10 mouse cellular contexts compared by ENCODE assay signal in genomic region chr2:156447413-156448295, GRCm38 (mm10). TPM values are rescaled to one million over a fixed set of nuclear protein-coding genes. Genes with fewer than 3 reads are reported as not detected.
DNase-seq lines count a peak whose midpoint lies in the region; ATAC-seq and TF ChIP-seq lines count a peak whose summit lies in the region.
"Had no signal": no experiment of that assay in that cellular context is flagged by ENCODE, and none has a peak within 500 bp of the region (broad histone marks: within the 10 kb centered on the region; RNA-seq: fewer than 3 reads in every experiment).

No protein-coding gene starts in this region.

- DNase-seq in ZHBTc4 (ENCODE audit: low read depth, low spot score), result peak; percentile 72
- peak; percentile 39 for DNase-seq in embryo, embryonic 9.5 days (ENCODE audit: extremely low spot score)
- DNase-seq in kidney, postnatal 0 days (ENCODE audit: low spot score), result no peak
- peak; percentile 84 for DNase-seq in lung, postnatal 25 days (ENCODE audit: low spot score)
- DNase-seq in thymus, postnatal 36 days, result no peak
- DNase-seq in spleen, adult 12 weeks (ENCODE audit: low spot score), result no peak
- no peak for DNase-seq in heart, adult 2 months

- H3K9ac ChIP-seq in kidney, postnatal 0 days (ENCODE audit: low read depth, low read length), result no peak overlapping the region
- H3K9ac ChIP-seq in hindbrain, embryonic 13.5 days, result no peak overlapping the region
- H3K9ac ChIP-seq in heart, adult 2 months (ENCODE audit: low read depth, low read length), result no peak overlapping the region

- peak overlapping the region; percentile 76 for H3K27ac ChIP-seq in kidney, postnatal 0 days
- no peak overlapping the region for H3K27ac ChIP-seq in hindbrain, embryonic 13.5 days
- H3K27ac ChIP-seq in heart, adult 2 months, result no peak overlapping the region

- no peak for TF ChIP-seq CTCF in kidney, postnatal 0 days (IDR thresholded peaks at IDR 0.05; ENCODE audit: low read depth)
- TF ChIP-seq CTCF in heart, adult 2 months (IDR thresholded peaks at IDR 0.05), result no peak

- no peaks in the 10 kb centered on the region for H3K36me3 ChIP-seq in kidney, postnatal 0 days (ENCODE audit: insufficient read depth, low read length)
- peaks cover 50% of the 10 kb centered on the region for H3K36me3 ChIP-seq in hindbrain, embryonic 13.5 days
- no peaks in the 10 kb centered on the region for H3K36me3 ChIP-seq in heart, adult 2 months (ENCODE audit: control insufficient read depth, insufficient read depth, low read length)

- no peak for TF ChIP-seq POLR2A in heart, adult 2 months (IDR thresholded peaks at IDR 0.05; ENCODE audit: insufficient read depth, low read depth, low read length)

- intact Hi-C loops in heart, adult 2 months (cut with DNase I), result no loop called here

- no peaks in the 10 kb centered on the region for H3K27me3 ChIP-seq in kidney, postnatal 0 days (ENCODE audit: insufficient read depth, low read length)
- H3K27me3 ChIP-seq in hindbrain, embryonic 13.5 days, result no peaks in the 10 kb centered on the region
- no peaks in the 10 kb centered on the region for H3K27me3 ChIP-seq in heart, adult 2 months (ENCODE audit: control insufficient read depth, insufficient read depth, low read length)

- H3K4me1 ChIP-seq in kidney, postnatal 0 days (replicated peaks; ENCODE audit: insufficient read depth, low read length), result no peaks in the 10 kb centered on the region
- H3K4me1 ChIP-seq in hindbrain, embryonic 13.5 days (replicated peaks), result peaks cover 8% of the 10 kb centered on the region; the same call in 1 of the 2 replicates
- no peaks in the 10 kb centered on the region for H3K4me1 ChIP-seq in heart, adult 2 months (ENCODE audit: control insufficient read depth, insufficient read depth, low read length)

- TF ChIP-seq EP300 in heart, adult 2 months (IDR thresholded peaks at IDR 0.05; ENCODE audit: insufficient read depth, low read depth, low read length), result no peak

- no peaks in the 10 kb centered on the region for H3K9me3 ChIP-seq in kidney, postnatal 0 days (replicated peaks; ENCODE audit: low read length)
- H3K9me3 ChIP-seq in hindbrain, embryonic 13.5 days, result no peaks in the 10 kb centered on the region

- WGBS in kidney, postnatal 0 days, result 20% methylated on average over 10 of the region's 10 CpGs
- 23% methylated on average over 10 of the region's 10 CpGs for WGBS in hindbrain, embryonic 13.5 days
- WGBS in heart, adult 2 months, result 44% methylated on average over 10 of the region's 10 CpGs

- no peak overlapping the region for H3K4me3 ChIP-seq in kidney, postnatal 0 days (replicated peaks; ENCODE audit: low read depth, low read length)
- H3K4me3 ChIP-seq in hindbrain, embryonic 13.5 days, result no peak overlapping the region
- no peak overlapping the region for H3K4me3 ChIP-seq in heart, adult 2 months

- peak; percentile 76 for ATAC-seq in kidney, postnatal 0 days (replicated peaks; ENCODE audit: low FRiP score, low read depth)
- no peak for ATAC-seq in hindbrain, embryonic 13.5 days (ENCODE audit: low FRiP score)
- ATAC-seq: hindbrain, embryonic 16.5 days; midbrain, embryonic 16.5 days had no signal

- no peak overlapping the region for H3K4me2 ChIP-seq in kidney, postnatal 0 days (ENCODE audit: low read length)
- H3K4me2 ChIP-seq in hindbrain, embryonic 13.5 days, result no peak overlapping the region

- H3K79me2 ChIP-seq in heart, adult 2 months (replicated peaks; ENCODE audit: control insufficient read depth, insufficient read depth, low read length), result no peaks in the 10 kb centered on the region

RNA-seq across cellular contexts. Expression of gene Epb41l1, which starts 26.9 kb away (rescaled TPM):
- polyA plus RNA-seq in kidney, postnatal 0 days (2015; fragmentation: Nextera tagmentation; extraction: Ambion mirVana), result 1.6 and 2.0 TPM in 2 replicates
- 11.3 and 11.5 TPM in 2 replicates for polyA plus RNA-seq in hindbrain, embryonic 13.5 days (2015; fragmentation: Nextera tagmentation; extraction: Ambion mirVana)
- 1 to 10 TPM; 7.3 to 8.2 TPM for total RNA-seq in heart, adult 2 months (2021)
- polyA plus RNA-seq in heart, adult 2 months (2012; rRNA removed), result 7.6 and 7.8 TPM in 2 replicates

Comparison
In these comparisons a context has a peak if more than half of its experiments do, and no peak if none do; other contexts are left out.
1. DNase-seq: peak in ZHBTc4 (single experiment), embryo, embryonic 9.5 days (single experiment) and lung, postnatal 25 days (single experiment); none in kidney, postnatal 0 days (single experiment), thymus, postnatal 36 days (0 of 2), spleen, adult 12 weeks (single experiment) and heart, adult 2 months (0 of 2).